Mouse (Mus musculus) heart, postnatal 0 days (tissue): ENCODE measurements around the gene Zfp553.

Experiments used
- CTCF ChIP-seq: IDR thresholded peaks from 2 replicates; pipeline ENCODE4 v1.5.1; 2016; ENCODE audit warnings: antibody characterized with exemption, control low read depth, low read depth
- EP300 ChIP-seq: IDR thresholded peaks from 2 replicates; pipeline ENCODE4 v1.6.1; 2016; ENCODE audit warnings: antibody characterized with exemption, low read depth

DNA sequence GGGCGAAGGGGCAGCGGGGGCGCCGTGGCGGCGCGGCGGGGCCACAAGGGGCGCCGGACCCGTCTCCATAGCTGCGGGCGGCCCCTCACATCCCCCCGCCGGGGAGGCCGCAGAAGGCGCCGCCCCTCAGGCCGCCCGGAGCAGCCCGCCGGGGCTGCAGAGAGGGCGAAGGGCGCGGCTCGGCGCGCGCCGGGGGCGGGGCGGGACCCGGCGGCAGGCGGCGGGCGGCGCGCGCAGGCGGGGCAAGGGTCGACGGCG is 24.6 kb upstream of the Zfp553 start, which contains the start of gene Tbc1d10b:
- TF ChIP-seq CTCF (no peak), EP300 (no peak)
